Mouse (Mus musculus) heart, adult 9 months (tissue): ENCODE measurements around the gene Pitpnm2.

ENCODE experiments used
- DNase-seq, 2 experiments: peaks; one replicate each; pipeline ENCODE4 v3.0.0; 2022; ENCODE audit warnings: low spot score in 2 of 2

Pitpnm2 gene

GRCm38 (mm10) chr5:124149028-124149427, 100.5 kb downstream of the Pitpnm2 start:
- DNase-seq: no peak

- DNase-seq: no peak
Observed at GRCm38 (mm10) chr5:124138066-124138465, 111.5 kb downstream of the Pitpnm2 start.

GRCm38 (mm10) chr5:124134261-124134660, 115.3 kb downstream of the Pitpnm2 start:
- DNase-seq: no peak

- DNase-seq: no peak
Observed at GRCm38 (mm10) chr5:124125093-124125492, 124.5 kb downstream of the Pitpnm2 start.

- no peak for DNase-seq
Observed at GRCm38 (mm10) chr5:124122357-124122756, 127.2 kb downstream of the Pitpnm2 start.

- no peak for DNase-seq
Observed at GRCm38 (mm10) chr5:124119204-124119603, 130.4 kb downstream of the Pitpnm2 start.

- DNase-seq: peak; percentile 61 to 65
Observed at GRCm38 (mm10) chr5:124115990-124116845, 133.3 kb downstream of the Pitpnm2 start, which contains the start of gene Arl6ip4. Gene Arl6ip4 (plus strand): TSS chr5:124116089.

- DNase-seq: no peak
Observed at GRCm38 (mm10) chr5:124115531-124115930, 134.0 kb downstream of the Pitpnm2 start.

- DNase-seq: no peak
Observed at GRCm38 (mm10) chr5:124114276-124115025, 135.1 kb downstream of the Pitpnm2 start.

GRCm38 (mm10) chr5:124113030-124113429, 136.5 kb downstream of the Pitpnm2 start:
- DNase-seq: no peak

GRCm38 (mm10) chr5:124112531-124112930, 137.0 kb downstream of the Pitpnm2 start:
- DNase-seq: no peak

GRCm38 (mm10) chr5:124111742-124112497, 137.6 kb downstream of the Pitpnm2 start, which contains the start of gene Ogfod2:
Gene Ogfod2 (plus strand): TSS chr5:124112297.
- DNase-seq: peak; percentile 88 to 94

- no peak for DNase-seq
Observed at GRCm38 (mm10) chr5:124111077-124111741, 138.4 kb downstream of the Pitpnm2 start.

GRCm38 (mm10) chr5:124103552-124103951, 146.0 kb downstream of the Pitpnm2 start:
- no peak for DNase-seq

- DNase-seq: no peak
Observed at GRCm38 (mm10) chr5:124103020-124103419, 146.5 kb downstream of the Pitpnm2 start.

GRCm38 (mm10) chr5:124102326-124102725, 147.2 kb downstream of the Pitpnm2 start:
- no peak for DNase-seq

- no peak for DNase-seq
Observed at GRCm38 (mm10) chr5:124100128-124101044, 149.2 kb downstream of the Pitpnm2 start.

GRCm38 (mm10) chr5:124098923-124099322, 150.6 kb downstream of the Pitpnm2 start:
- DNase-seq: no peak

GRCm38 (mm10) chr5:124095596-124096232, 153.8 kb downstream of the Pitpnm2 start, which contains the start of gene Abcb9:
Gene Abcb9 (minus strand): TSS chr5:124095798.
- peak; percentile 94 to 98 for DNase-seq
